Mouse (Mus musculus) monocyte, adult 5-6 weeks (primary cell): Measurements from ENCODE around the gene Gm20820. TPM values are rescaled to one million over a fixed set of nuclear protein-coding genes. Genes with fewer than 3 reads are reported as not detected.
"Not testable (repeated sequence)": the region's sequence is repeated elsewhere in the genome, so short reads cannot be mapped to it uniquely, and the experiment has no call there.

Experiments used
- ATAC-seq: fragments of 153-309, 156-312 bp; replicated peaks from 2 replicates; pipeline ENCODE4 v1.8.0; 2017; ENCODE audit warnings: mild to moderate bottlenecking; ENCODE audit not compliant: low TSS enrichment, insufficient number of reproducible peaks, severe bottlenecking, poor library complexity, low FRiP score
- total RNA-seq: library from RNA; stranded (forward); fragments of 200-1000, 200-491, 200-594 nt; gene quantifications from 3 replicates; pipeline ENCODE4 v1.2.3, GENCODE M21; 2017

Gm20820 gene
- not detected in 3 replicates for total RNA-seq

DNA sequence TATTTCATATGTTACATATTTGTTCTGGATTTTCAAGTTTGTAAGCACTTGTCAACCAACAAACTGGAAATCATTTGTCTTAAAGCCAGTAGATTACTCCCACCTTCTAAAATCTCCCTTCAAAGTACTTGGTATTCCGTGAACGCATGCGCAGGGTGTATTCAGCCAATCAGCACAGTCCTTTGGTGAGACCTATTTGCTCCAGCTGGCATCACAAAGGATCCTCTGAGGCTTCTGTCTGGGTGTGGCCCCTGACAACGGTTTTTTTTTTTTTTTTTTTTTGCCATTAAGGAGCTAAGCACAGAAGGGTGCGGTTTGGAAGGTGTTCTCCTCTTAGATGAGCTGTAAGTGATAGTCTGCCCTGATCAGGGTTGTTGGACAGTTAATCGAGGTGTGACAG, at the start of gene Gm20820:
TSS of gene Gm20820 (plus strand) at position 301 of the 400 bp plus-strand sequence.
- not testable (repeated sequence) for ATAC-seq
